Mouse (Mus musculus) thymus, adult 2 months (tissue): ENCODE data around the gene Fbxo40.

Experiments
- CTCF ChIP-seq: fragments of 200-500 bp; IDR thresholded peaks from 2 replicates; pipeline ENCODE4 v1.5.1; 2012; ENCODE audit warnings: mild to moderate bottlenecking, control low read depth, low read length, moderate library complexity, borderline replicate concordance; ENCODE audit not compliant: control insufficient read depth, poor library complexity, insufficient read depth; ENCODE audit errors: extremely low read depth
- POLR2A ChIP-seq: fragments of 200-500 bp; IDR thresholded peaks from 2 replicates; pipeline ENCODE4 v1.6.1; 2012; ENCODE audit warnings: mild to moderate bottlenecking, low read length, control low read depth, moderate library complexity; ENCODE audit not compliant: control insufficient read depth, poor library complexity, insufficient read depth; ENCODE audit errors: extremely low read depth

DNA sequence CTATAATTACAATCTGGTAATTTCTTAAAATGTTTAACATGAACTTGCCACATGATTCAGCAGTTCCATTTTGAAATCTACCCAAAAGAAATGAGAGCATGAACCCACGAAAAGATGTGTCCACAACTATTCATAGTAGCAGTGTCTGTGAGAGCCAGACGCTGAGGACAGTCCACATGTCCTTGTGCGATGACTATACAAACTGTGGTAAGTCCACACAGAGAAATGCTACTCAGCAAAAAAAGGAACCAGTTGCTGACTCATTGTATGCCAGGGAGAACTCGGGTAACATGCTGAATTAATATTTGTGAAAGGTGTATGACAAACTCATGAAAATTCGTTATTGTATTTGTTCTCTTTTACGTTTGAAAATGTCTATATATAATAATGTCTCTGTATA, 7.4 kb upstream of the Fbxo40 start:
- TF ChIP-seq CTCF (no peak), POLR2A (no peak)
